Mouse (Mus musculus) C2C12 (cell line): Measurements from ENCODE around the gene Sec22b.

Experiments
- CTCF ChIP-seq: IDR thresholded peaks from one replicate; pipeline ENCODE4 v1.5.1; 2011; ENCODE audit not compliant: control insufficient read depth, insufficient read depth, insufficient read length
- MAX ChIP-seq: IDR thresholded peaks from one replicate; pipeline ENCODE4 v1.6.1; 2011; ENCODE audit warnings: mild to moderate bottlenecking, control low read depth

DNA sequence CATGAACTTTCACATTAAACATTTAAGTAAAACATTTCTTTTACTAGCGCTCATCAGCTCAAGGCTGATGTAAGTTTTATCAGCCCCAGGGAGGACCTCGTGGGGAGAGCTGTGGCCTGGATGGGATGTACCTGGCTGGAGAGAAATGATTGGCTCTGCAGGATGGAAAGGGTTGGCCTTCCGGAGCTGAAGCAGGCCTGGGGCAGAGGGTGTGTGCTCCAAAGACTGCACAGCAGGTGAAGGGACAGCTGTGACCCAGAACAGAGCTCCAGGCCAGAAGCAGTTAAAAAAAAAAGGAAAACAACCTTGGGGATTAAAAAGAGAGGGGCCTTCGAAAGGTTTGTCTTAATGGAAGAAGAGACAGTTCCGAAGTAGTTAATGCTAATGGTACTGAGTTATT is 26.2 kb upstream of the Sec22b start:
- TF ChIP-seq CTCF (no peak), MAX (no peak)
